Mouse (Mus musculus) midbrain, embryonic 10.5 days (tissue): ENCODE data around the gene Mob2. TPM values are rescaled to one million over a fixed set of nuclear protein-coding genes. Genes with fewer than 3 reads are reported as not detected.

Experiments
- DNase-seq: peaks from one replicate; pipeline ENCODE4 v3.0.0-alpha.2; 2017; ENCODE audit warnings: low spot score
- H3K27ac ChIP-seq: fragments of 300-500 bp; sonication (generic); replicated peaks from 2 replicates; pipeline ENCODE4 v1.5.1; 2016; ENCODE audit warnings: mild to moderate bottlenecking
- H3K27me3 ChIP-seq: fragments of 300-500 bp; sonication (generic); 2 replicates; pipeline ENCODE4 v1.6.1; 2016; ENCODE audit warnings: low read depth, mild to moderate bottlenecking; ENCODE audit not compliant: poor library complexity, severe bottlenecking
- H3K36me3 ChIP-seq: fragments of 300-500 bp; sonication (generic); 2 replicates; pipeline ENCODE4 v1.6.1; 2016; ENCODE audit warnings: mild to moderate bottlenecking, moderate library complexity
- H3K4me1 ChIP-seq: fragments of 300-500 bp; sonication (generic); 2 replicates; pipeline ENCODE4 v1.6.1; 2016
- H3K4me3 ChIP-seq: fragments of 300-500 bp; sonication (generic); 2 replicates; pipeline ENCODE4 v1.5.1; 2016; ENCODE audit warnings: mild to moderate bottlenecking, moderate library complexity
- H3K9me3 ChIP-seq: fragments of 300-500 bp; sonication (generic); replicated peaks from 2 replicates; pipeline ENCODE4 v1.6.1; 2016; ENCODE audit warnings: mild to moderate bottlenecking
- WGBS: fragments of 180-500 bp; shearing (Covaris S2); methylation state at CpG from one replicate; pipeline ENCODE4 v1.1.7; 2016; 5-methylcytosine and 5-hydroxymethylcytosine counted together
- polyA plus RNA-seq: library from polyadenylated mRNA; unstranded; fragments of >200 nt; fragmentation: Nextera tagmentation; extraction: Ambion mirVana; gene quantifications from 2 replicates; pipeline ENCODE4 v1.2.1, GENCODE M21; 2016

Gene Mob2
- polyA plus RNA-seq, 1 experiment from 2014 or later = 64.0 TPM

DNA sequence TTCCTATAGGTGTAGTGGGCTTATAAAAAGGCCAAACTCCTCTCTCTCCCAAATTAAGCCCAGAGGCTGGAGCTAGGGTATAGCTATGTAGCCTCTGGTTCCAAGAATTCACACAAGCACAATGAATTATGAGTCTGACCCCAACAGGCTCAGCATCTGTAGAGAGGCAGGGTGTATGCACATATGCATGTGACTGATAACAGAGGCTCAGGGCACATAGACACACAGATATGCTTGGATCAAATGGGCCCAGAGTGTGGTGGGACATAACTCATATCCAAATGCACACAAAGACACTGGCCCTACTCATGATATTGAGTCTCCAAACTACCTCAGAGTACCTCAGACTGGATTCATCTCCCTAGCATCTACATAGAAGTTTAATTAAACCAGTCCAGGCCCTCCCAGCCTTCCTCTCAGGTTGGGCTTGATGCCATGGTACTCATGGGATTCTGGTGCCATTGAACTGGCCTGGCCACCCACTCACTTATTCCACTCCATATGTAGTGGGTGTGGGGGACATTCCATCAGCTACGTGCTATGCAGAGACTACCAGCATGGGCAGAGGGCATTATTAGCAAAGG, 26.3 kb upstream of the Mob2 start:
- H3K27me3 ChIP-seq = peaks cover 90% of the 10 kb centered on the region
- no peak overlapping the region for H3K27ac ChIP-seq
- peaks cover 61% of the 10 kb centered on the region for H3K36me3 ChIP-seq
- H3K4me1 ChIP-seq = peaks cover 55% of the 10 kb centered on the region
- no peak overlapping the region for H3K4me3 ChIP-seq
- H3K9me3 ChIP-seq = no peaks in the 10 kb centered on the region
- DNase-seq = no peak
- 91% methylated on average over 1 of the region's 1 CpGs for WGBS

DNA sequence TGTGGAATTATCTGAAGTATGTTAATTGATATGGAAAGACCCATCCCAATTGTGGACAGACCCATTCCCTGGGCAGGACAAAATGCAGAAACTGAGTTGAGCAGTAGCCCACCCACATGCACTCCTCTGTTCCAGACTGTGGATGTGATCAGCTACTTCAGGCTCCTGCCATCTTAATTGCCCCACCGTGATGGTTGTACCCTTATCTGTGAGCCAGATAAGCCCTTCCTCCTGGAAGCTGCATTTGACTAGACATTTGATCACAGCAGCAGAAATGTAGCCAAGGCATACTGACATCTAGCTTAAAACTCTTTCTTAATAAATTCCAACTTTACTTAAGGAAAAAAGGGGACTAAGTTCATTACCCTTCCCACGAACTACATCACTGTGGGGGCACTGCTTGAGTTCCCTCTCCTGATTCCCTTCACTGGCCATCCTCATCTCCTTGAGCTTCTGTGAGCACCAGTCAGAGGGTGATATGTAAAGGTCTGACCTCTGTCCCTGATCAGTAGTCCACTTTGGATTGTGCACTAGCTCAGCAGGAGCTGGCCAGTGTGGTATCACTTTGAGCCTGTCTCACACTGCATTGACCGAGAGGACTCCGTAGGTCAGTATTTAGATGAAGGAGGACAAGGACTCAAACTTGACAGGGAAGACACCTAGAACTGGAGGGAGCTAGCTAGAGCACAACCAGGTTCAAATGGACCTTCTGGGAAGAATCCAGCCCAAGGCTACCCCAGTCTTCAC, 25.5 kb upstream of the Mob2 start:
- no peak for DNase-seq
- peaks cover 51% of the 10 kb centered on the region for H3K4me1 ChIP-seq
- peaks cover 90% of the 10 kb centered on the region for H3K27me3 ChIP-seq
- H3K36me3 ChIP-seq = peaks cover 66% of the 10 kb centered on the region
- no peak overlapping the region for H3K27ac ChIP-seq
- no peak overlapping the region for H3K4me3 ChIP-seq
- H3K9me3 ChIP-seq = no peaks in the 10 kb centered on the region
- 83% methylated on average over 4 of the region's 4 CpGs for WGBS

DNA sequence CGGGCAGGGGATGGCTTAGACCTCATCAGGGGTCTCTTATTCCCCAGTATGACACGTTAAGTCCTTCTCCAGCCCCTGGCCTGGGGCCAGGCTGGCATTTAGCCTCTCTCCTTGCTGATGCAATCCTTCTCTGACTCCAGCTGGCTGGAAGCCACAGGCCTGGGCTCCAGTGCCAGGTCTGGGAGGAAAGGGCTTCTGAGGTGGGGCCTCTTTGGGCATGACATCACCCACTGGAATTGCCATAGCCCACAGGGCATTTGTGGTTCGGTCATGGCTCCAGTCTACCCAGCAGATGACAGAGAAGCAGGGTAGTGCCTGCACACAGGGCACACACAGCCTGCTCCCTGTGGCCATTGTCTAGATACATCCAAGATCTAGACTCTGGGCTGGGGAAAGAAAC, 24.0 kb upstream of the Mob2 start:
- DNase-seq = no peak
- peaks cover 66% of the 10 kb centered on the region for H3K36me3 ChIP-seq
- WGBS = 57% methylated on average over 3 of the region's 3 CpGs

DNA sequence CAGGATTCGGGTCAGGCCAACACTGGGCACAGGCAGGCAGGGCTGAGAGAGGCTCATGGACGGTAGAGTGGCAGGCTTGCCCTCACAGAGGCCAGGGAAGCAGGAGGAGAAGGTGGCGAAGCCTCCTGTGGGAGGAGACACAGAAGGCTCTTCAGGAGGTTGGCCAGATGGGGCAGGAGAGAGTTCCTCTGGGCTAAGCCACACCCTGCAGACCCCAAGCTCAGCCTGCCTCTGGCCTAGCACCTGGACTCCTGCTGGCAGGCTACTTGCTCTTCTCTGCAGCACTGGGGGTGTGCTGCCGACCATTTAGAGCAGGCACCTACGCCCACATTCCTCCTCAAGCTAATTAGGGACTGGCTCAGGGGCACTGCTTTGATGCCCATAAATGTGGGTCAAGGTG, 23.5 kb upstream of the Mob2 start:
- Histone ChIP-seq H3K27ac (no peak overlapping the region), H3K4me3 (no peak overlapping the region), H3K27me3 (peaks cover 89% of the 10 kb centered on the region), H3K36me3 (peaks cover 71% of the 10 kb centered on the region), H3K9me3 (no peaks in the 10 kb centered on the region), H3K4me1 (peaks cover 32% of the 10 kb centered on the region)
- DNase-seq = no peak
- 23% methylated on average over 5 of the region's 5 CpGs for WGBS

More for the DNA sequence above, 24.0 kb upstream of the Mob2 start:
- Histone ChIP-seq H3K9me3 (no peaks in the 10 kb centered on the region), H3K4me3 (no peak overlapping the region), H3K27ac (no peak overlapping the region), H3K27me3 (peaks cover 89% of the 10 kb centered on the region), H3K4me1 (peaks cover 36% of the 10 kb centered on the region)

DNA sequence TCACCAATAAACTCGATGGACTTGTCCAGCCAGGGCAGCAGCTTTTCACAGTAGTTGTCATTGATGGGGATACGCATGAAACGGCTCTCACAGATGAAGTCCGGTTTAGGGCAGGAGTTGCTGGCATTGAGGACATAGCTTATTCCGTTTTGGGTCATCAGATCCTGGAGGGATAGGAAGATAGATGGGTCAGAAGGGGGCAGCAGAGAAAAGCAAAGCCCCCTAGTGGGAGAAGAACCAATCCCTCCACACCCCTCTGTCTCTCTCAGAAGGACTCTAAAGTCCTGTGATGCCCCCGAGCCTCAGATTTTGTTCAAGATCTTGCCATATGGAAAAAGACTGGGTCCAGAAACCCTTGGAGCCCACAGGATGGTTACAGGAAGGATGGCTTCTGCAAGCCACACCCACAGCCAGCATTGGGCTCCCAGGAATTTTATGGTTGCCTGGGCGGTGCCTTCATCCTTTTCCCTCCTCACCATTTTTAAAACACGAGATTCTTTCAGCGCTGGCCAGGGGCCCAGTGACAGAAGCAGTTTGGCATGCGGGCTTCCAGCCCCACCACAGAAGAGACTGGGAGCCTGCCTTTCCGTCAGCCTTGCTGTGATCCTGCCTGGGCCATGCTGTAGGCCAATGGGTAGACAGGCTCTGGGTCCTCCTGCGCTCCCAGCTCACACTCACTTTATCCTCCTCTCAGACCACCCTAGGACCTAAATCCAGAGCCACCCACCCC, 22.9 kb upstream of the Mob2 start:
- Histone ChIP-seq H3K4me1 (peaks cover 26% of the 10 kb centered on the region), H3K9me3 (no peaks in the 10 kb centered on the region), H3K27ac (no peak overlapping the region), H3K36me3 (peaks cover 72% of the 10 kb centered on the region), H3K4me3 (no peak overlapping the region), H3K27me3 (peaks cover 89% of the 10 kb centered on the region)
- 34% methylated on average over 12 of the region's 12 CpGs for WGBS
- no peak for DNase-seq

DNA sequence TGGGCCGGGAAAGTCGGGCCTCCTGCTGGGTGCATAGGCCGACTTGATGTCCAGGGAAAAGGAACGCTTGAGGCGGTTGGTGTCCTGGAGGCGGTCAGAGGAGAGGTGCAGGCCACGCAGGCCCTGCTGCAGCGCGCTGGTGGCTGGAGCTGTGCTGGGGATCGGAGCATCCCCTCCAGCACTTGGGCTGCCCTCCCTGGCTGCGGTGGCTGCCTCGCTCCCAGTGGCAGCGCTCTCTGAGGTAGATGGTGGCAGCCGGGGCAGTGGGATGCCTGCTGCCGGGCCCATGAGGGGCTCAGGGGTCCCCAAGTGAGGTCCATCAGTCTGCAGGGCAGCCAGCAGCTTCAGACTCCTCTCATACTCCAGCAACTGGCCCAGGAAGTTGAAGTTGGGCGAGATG, 21.7 kb upstream of the Mob2 start:
- Histone ChIP-seq H3K27ac (peak overlapping the region; percentile 42; the same call in 1 of the 2 replicates), H3K4me1 (peaks cover 15% of the 10 kb centered on the region), H3K4me3 (peak overlapping the region; percentile 49), H3K36me3 (peaks cover 64% of the 10 kb centered on the region), H3K9me3 (no peaks in the 10 kb centered on the region), H3K27me3 (peaks cover 77% of the 10 kb centered on the region)
- WGBS = 14% methylated on average over 16 of the region's 16 CpGs
- DNase-seq = no peak

DNA sequence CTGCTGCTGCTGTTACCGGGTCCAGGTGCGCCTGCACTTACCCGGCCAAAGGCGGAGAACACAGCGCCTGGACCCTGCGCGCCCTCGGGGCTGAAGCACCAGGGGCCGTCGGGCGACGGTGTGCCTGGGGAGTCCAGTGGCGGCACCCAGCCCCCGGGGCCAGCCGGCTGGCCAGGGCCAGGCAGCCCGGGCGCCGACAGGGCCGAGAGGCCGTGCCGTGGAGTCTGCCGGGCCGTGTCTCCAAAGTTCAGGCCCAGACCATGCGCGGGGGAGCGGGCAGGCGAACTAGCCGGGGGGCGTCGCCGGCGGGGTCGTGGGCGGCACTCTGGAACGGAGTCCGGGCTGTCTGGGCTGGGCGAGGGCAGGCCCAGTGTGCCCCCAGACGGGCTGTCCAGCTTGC, 21.3 kb upstream of the Mob2 start:
- peaks cover 12% of the 10 kb centered on the region for H3K4me1 ChIP-seq
- H3K27ac ChIP-seq = peak overlapping the region; percentile 42; the same call in 1 of the 2 replicates
- WGBS = 3% methylated on average over 38 of the region's 38 CpGs
- peak overlapping the region; percentile 49 for H3K4me3 ChIP-seq
- peaks cover 73% of the 10 kb centered on the region for H3K27me3 ChIP-seq
- H3K9me3 ChIP-seq = no peaks in the 10 kb centered on the region
- DNase-seq = peak; percentile 35
- peaks cover 60% of the 10 kb centered on the region for H3K36me3 ChIP-seq

DNA sequence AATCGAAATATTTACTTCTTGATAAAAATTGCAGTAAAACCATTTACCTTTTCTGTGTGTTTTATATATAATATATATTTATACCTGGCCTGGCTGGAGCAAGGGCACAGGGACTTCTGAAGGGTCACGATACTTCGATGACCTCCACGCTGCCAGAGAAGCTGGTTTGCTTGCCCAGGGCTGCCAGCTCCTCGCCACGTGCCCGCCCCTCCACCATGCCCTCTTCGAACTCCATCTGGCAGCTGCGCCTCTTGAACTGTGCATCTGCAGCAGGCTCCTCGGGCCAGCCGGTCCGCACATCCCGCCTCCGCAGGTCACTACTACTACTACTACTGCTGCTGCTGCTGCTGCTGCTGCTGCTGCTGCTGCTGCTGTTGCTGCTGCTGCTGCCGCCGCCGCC, 20.9 kb upstream of the Mob2 start:
- H3K4me1 ChIP-seq = peaks cover 12% of the 10 kb centered on the region

DNA sequence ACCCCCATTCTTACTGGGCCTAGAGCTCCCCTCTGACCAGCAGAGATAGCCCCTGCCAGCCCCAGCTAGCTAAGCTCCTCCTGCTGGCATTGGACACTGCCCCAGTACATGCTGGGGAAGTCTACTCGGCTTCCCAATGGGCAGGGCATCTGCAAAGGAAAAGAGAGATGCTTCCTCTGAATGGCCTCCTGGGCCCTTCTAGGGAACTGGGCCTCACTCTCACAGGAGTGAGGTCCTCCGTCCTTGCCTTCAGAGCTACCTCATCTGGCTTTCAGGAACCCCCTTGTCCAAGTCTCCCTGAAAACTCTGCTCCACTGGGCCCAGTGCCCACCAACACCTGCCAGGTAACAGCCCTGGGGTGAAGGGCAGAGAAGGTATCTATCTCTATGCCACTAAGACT, 20.0 kb upstream of the Mob2 start:
- Histone ChIP-seq H3K9me3 (no peaks in the 10 kb centered on the region), H3K27ac (no peak overlapping the region), H3K36me3 (peaks cover 47% of the 10 kb centered on the region), H3K4me3 (no peak overlapping the region), H3K27me3 (peaks cover 70% of the 10 kb centered on the region), H3K4me1 (peaks cover 12% of the 10 kb centered on the region)
- no peak for DNase-seq
- WGBS = 50% methylated on average over 2 of the region's 2 CpGs

More for the DNA sequence above, 20.9 kb upstream of the Mob2 start:
- DNase-seq = peak; percentile 28
- Histone ChIP-seq H3K36me3 (peaks cover 55% of the 10 kb centered on the region), H3K9me3 (no peaks in the 10 kb centered on the region), H3K27me3 (peaks cover 73% of the 10 kb centered on the region), H3K4me3 (peak overlapping the region; percentile 49), H3K27ac (0 out of 2 replicates have a peak overlapping the region, but pooled peaks have one; percentile 42)
- 24% methylated on average over 17 of the region's 17 CpGs for WGBS

DNA sequence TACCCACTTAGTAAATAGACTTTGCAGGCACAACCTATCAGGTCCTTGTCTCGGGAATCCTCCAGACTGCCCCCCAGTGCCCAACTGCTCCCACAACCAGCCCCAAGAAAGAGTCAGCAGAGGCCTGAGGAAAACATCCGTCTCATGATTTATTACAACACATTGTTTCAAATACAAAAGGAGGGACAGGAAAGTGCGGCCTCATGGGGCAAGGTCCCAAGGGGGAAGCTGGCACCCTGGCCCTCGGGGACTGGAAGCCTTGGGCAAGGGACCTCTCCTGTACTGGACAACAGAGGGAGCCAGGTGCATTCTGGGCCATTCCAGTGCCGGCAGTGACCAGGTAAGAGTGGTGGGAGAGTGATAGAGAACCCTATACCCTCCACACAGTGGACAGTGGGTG, 18.5 kb upstream of the Mob2 start:
- Histone ChIP-seq H3K27me3 (peaks cover 67% of the 10 kb centered on the region), H3K4me1 (peaks cover 12% of the 10 kb centered on the region), H3K4me3 (no peak overlapping the region), H3K9me3 (no peaks in the 10 kb centered on the region), H3K27ac (no peak overlapping the region), H3K36me3 (peaks cover 33% of the 10 kb centered on the region)
- 66% methylated on average over 5 of the region's 5 CpGs for WGBS
- no peak for DNase-seq

DNA sequence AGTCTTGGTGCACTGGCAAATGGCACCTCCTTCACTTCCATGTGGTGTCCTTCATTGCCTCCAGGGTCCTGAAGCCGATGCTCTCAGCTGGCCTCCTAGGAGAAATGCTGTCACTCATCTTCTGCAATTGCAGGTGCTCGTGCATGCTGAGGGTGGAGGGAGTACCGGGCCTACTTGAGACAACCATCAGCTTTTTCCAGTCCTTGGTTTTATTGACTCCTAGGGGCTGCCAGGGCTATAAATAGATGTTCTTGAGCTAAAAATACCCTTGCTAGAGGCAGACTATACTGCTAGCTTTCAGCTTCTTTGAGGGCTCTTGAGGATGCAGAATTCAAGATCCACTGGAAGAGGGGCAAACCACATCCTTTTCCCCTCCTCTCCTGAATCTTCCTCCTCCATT, 16.3 kb upstream of the Mob2 start:
- 83% methylated on average over 3 of the region's 3 CpGs for WGBS
- no peak overlapping the region for H3K27ac ChIP-seq
- peaks cover 49% of the 10 kb centered on the region for H3K27me3 ChIP-seq
- H3K4me1 ChIP-seq = peaks cover 5% of the 10 kb centered on the region
- DNase-seq = no peak
- H3K9me3 ChIP-seq = no peaks in the 10 kb centered on the region
- no peak overlapping the region for H3K4me3 ChIP-seq
- peaks cover 11% of the 10 kb centered on the region for H3K36me3 ChIP-seq

DNA sequence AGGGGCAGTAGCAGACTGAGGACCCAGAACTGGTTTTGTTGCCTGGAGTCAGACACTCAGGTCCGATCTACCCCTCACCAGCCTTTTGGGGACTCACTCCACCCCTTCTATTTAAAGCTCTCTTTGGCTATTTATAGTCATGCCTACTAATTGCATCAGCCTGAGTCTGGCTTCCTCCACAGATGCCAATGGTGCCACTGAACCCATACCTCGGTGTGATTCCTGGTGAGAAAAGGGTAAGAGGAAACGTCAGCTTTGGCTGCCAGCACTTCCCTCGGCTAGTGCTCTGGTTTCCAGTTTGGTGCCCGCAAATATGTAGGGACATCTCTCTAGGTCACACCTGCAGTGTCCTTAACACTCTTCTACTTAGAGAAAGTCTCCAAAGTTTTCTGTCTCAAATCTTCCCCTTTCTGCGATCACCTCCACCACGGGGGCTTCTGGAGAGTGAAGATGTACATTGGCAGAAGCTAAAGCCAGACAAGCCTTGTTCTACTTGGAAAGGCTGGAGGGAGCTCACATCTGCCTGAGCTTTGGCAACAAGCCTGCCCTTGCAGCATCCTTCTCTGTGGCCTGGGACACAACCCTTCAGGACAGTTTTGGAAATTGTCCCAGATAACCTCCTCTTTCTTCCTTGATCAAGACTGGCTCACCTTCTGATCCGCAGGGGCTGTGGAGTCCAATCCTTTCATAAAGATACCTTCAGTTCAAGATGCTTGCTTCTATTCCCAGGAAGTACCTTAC, 13.5 kb upstream of the Mob2 start:
- Histone ChIP-seq H3K9me3 (no peaks in the 10 kb centered on the region), H3K27me3 (peaks cover 35% of the 10 kb centered on the region), H3K4me1 (peaks cover 10% of the 10 kb centered on the region; the same call in 1 of the 2 replicates), H3K27ac (no peak overlapping the region), H3K36me3 (peaks cover under 1% of the 10 kb centered on the region; the same call in 1 of the 2 replicates), H3K4me3 (no peak overlapping the region)
- DNase-seq = no peak
- WGBS = 73% methylated on average over 8 of the region's 8 CpGs
